Mouse (Mus musculus): ENCODE measurements around the gene Fxyd6. TPM values are rescaled to one million over a fixed set of nuclear protein-coding genes. Genes with fewer than 3 reads are reported as not detected.

Fxyd6 gene
- polyA plus RNA-seq, 1 experiment, result 18.9 TPM

GRCm38 (mm10) chr9:45429951-45430697 lies 60.1 kb downstream of the Fxyd6 start:
- H3K4me1 ChIP-seq (ENCODE audit: control insufficient read depth, insufficient read depth, insufficient read length, low read length), result no peaks in the 10 kb centered on the region
- no peak overlapping the region for H3K4me3 ChIP-seq (ENCODE audit: low read depth, low read length)
- H3K27ac ChIP-seq (ENCODE audit: insufficient read depth, low read depth, low read length), result no peak overlapping the region
- 4% methylated on average over 54 of the region's 54 CpGs for WGBS
- TF ChIP-seq POLR2A (IDR thresholded peaks at IDR 0.05; ENCODE audit: low read depth, low read length) (no peak), CTCF (IDR thresholded peaks at IDR 0.05; ENCODE audit: extremely low read depth, insufficient read length, insufficient replicate concordance, low read depth, low read length) (no peak)
- H3K27me3 ChIP-seq (ENCODE audit: control insufficient read depth, insufficient read depth, low read length), result peaks cover 34% of the 10 kb centered on the region
- no peaks in the 10 kb centered on the region for H3K36me3 ChIP-seq (ENCODE audit: control insufficient read depth, insufficient read depth, low read length)

- TF ChIP-seq CTCF (IDR thresholded peaks at IDR 0.05; ENCODE audit: extremely low read depth, insufficient read length, insufficient replicate concordance, low read depth, low read length) (no peak), POLR2A (IDR thresholded peaks at IDR 0.05; ENCODE audit: low read depth, low read length) (no peak)
- H3K36me3 ChIP-seq (ENCODE audit: control insufficient read depth, insufficient read depth, low read length), result no peaks in the 10 kb centered on the region
- H3K4me3 ChIP-seq (ENCODE audit: low read depth, low read length), result no peak overlapping the region
- 4% methylated on average over 17 of the region's 17 CpGs for WGBS
- no peaks in the 10 kb centered on the region for H3K4me1 ChIP-seq (ENCODE audit: control insufficient read depth, insufficient read depth, insufficient read length, low read length)
- peaks cover 34% of the 10 kb centered on the region for H3K27me3 ChIP-seq (ENCODE audit: control insufficient read depth, insufficient read depth, low read length)
- no peak overlapping the region for H3K27ac ChIP-seq (ENCODE audit: insufficient read depth, low read depth, low read length)
Measured at GRCm38 (mm10) chr9:45430698-45430959, 60.6 kb downstream of the Fxyd6 start.

- Histone ChIP-seq H3K27me3 (ENCODE audit: control insufficient read depth, insufficient read depth, low read length) (peaks cover 34% of the 10 kb centered on the region), H3K36me3 (ENCODE audit: control insufficient read depth, insufficient read depth, low read length) (no peaks in the 10 kb centered on the region), H3K4me1 (ENCODE audit: control insufficient read depth, insufficient read depth, insufficient read length, low read length) (no peaks in the 10 kb centered on the region), H3K4me3 (ENCODE audit: low read depth, low read length) (no peak overlapping the region), H3K27ac (ENCODE audit: insufficient read depth, low read depth, low read length) (no peak overlapping the region)
- 4% methylated on average over 26 of the region's 26 CpGs for WGBS
- TF ChIP-seq POLR2A (IDR thresholded peaks at IDR 0.05; ENCODE audit: low read depth, low read length) (no peak), CTCF (IDR thresholded peaks at IDR 0.05; ENCODE audit: extremely low read depth, insufficient read length, insufficient replicate concordance, low read depth, low read length) (no peak)
Measured at GRCm38 (mm10) chr9:45431150-45431549, 61.2 kb downstream of the Fxyd6 start.

DNA sequence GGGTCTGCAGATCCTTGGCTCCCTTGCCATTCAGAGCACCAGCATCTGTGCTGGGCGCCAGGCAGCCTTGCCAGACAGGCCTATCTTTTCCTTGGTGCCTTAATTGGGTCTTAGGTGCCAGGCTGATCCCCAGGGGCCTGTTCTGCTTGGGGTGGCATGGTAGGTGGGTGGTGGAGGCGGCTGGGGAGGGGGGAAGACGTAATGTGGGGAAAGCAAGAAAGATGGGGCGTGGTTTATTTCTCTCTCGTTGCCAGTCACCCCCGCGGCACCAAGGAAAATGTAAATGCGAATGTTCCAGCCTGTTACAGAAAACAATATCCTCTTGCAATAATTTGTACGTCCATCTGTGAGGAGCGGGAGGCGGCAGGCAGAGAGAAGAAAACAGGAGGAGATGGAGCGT lies 62.7 kb downstream of the Fxyd6 start:
- Histone ChIP-seq H3K4me3 (ENCODE audit: low read depth, low read length) (no peak overlapping the region), H3K27me3 (ENCODE audit: control insufficient read depth, insufficient read depth, low read length) (peaks cover 34% of the 10 kb centered on the region), H3K36me3 (ENCODE audit: control insufficient read depth, insufficient read depth, low read length) (no peaks in the 10 kb centered on the region), H3K27ac (ENCODE audit: insufficient read depth, low read depth, low read length) (no peak overlapping the region), H3K4me1 (ENCODE audit: control insufficient read depth, insufficient read depth, insufficient read length, low read length) (no peaks in the 10 kb centered on the region)
- TF ChIP-seq CTCF (IDR thresholded peaks at IDR 0.05; ENCODE audit: extremely low read depth, insufficient read length, insufficient replicate concordance, low read depth, low read length) (no peak), POLR2A (IDR thresholded peaks at IDR 0.05; ENCODE audit: low read depth, low read length) (no peak)
- WGBS, result 77% methylated on average over 12 of the region's 12 CpGs

DNA sequence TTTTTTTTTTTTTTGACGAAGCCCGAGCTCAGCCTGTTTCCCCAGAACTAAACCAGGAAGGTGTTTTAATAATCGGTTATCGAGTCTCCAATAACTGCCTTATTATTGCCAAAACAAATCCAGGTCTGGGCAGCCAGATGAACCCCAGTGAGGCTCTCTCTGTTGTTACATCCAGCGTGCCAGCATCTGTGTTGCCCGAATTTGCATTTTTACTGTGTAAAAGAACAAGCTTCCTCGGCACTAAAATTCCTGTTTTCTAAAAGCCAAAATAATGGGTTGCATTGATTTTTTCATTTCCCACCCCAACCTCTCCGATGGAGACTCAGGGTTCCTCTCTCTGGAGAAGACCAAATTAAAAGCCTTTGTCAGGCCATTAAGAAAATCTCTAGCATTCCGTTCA lies 63.1 kb downstream of the Fxyd6 start:
- Histone ChIP-seq H3K4me1 (ENCODE audit: control insufficient read depth, insufficient read depth, insufficient read length, low read length) (no peaks in the 10 kb centered on the region), H3K4me3 (ENCODE audit: low read depth, low read length) (no peak overlapping the region), H3K27me3 (ENCODE audit: control insufficient read depth, insufficient read depth, low read length) (peaks cover 34% of the 10 kb centered on the region), H3K27ac (ENCODE audit: insufficient read depth, low read depth, low read length) (no peak overlapping the region), H3K36me3 (ENCODE audit: control insufficient read depth, insufficient read depth, low read length) (no peaks in the 10 kb centered on the region)
- no peak for TF ChIP-seq POLR2A (IDR thresholded peaks at IDR 0.05; ENCODE audit: low read depth, low read length)
- TF ChIP-seq CTCF (IDR thresholded peaks at IDR 0.05; ENCODE audit: extremely low read depth, insufficient read length, insufficient replicate concordance, low read depth, low read length), result no peak
- WGBS, result 83% methylated on average over 9 of the region's 9 CpGs

DNA sequence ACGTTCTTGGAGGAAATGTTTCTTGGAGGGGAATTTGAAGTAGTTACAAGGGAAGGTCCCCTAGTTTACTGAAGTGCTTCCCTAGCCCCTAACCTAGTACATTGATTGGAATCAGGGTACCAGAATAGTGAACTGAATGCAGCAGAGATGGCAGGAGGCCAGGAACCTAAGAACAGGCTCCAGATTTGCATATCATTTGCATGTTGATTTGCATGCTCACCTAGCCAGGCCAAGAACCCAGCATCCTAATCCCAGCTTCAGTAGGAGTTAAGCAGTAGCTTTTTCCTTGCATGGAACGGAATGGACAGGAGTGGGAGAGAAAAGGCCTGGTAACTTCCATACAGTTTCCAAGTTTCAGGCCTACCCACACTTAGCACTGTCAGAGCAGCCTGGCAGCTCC lies 64.2 kb downstream of the Fxyd6 start:
- TF ChIP-seq POLR2A (IDR thresholded peaks at IDR 0.05; ENCODE audit: low read depth, low read length) (no peak), CTCF (IDR thresholded peaks at IDR 0.05; ENCODE audit: extremely low read depth, insufficient read length, insufficient replicate concordance, low read depth, low read length) (no peak)
- WGBS, result 75% methylated on average over 2 of the region's 2 CpGs
- Histone ChIP-seq H3K27me3 (ENCODE audit: control insufficient read depth, insufficient read depth, low read length) (peaks cover 30% of the 10 kb centered on the region), H3K4me1 (ENCODE audit: control insufficient read depth, insufficient read depth, insufficient read length, low read length) (no peaks in the 10 kb centered on the region), H3K36me3 (ENCODE audit: control insufficient read depth, insufficient read depth, low read length) (no peaks in the 10 kb centered on the region), H3K27ac (ENCODE audit: insufficient read depth, low read depth, low read length) (no peak overlapping the region), H3K4me3 (ENCODE audit: low read depth, low read length) (no peak overlapping the region)

- WGBS, result 60% methylated on average over 4 of the region's 4 CpGs
- TF ChIP-seq POLR2A (IDR thresholded peaks at IDR 0.05; ENCODE audit: low read depth, low read length), result no peak
- TF ChIP-seq CTCF (IDR thresholded peaks at IDR 0.05; ENCODE audit: extremely low read depth, insufficient read length, insufficient replicate concordance, low read depth, low read length), result no peak
- H3K27ac ChIP-seq (ENCODE audit: insufficient read depth, low read depth, low read length), result no peak overlapping the region
Measured at GRCm38 (mm10) chr9:45439025-45439424, 69.0 kb downstream of the Fxyd6 start.

More at GRCm38 (mm10) chr9:45439025-45439424, 69.0 kb downstream of the Fxyd6 start:
- H3K36me3 ChIP-seq (ENCODE audit: control insufficient read depth, insufficient read depth, low read length), result no peaks in the 10 kb centered on the region
- H3K27me3 ChIP-seq (ENCODE audit: control insufficient read depth, insufficient read depth, low read length), result no peaks in the 10 kb centered on the region
- H3K4me1 ChIP-seq (ENCODE audit: control insufficient read depth, insufficient read depth, insufficient read length, low read length), result peaks cover 3% of the 10 kb centered on the region
- H3K4me3 ChIP-seq (ENCODE audit: low read depth, low read length), result no peak overlapping the region

Measured in small intestine, adult 2 months (tissue).